Mouse (Mus musculus): ENCODE measurements around the gene Gm572.

Gm572 gene

DNA sequence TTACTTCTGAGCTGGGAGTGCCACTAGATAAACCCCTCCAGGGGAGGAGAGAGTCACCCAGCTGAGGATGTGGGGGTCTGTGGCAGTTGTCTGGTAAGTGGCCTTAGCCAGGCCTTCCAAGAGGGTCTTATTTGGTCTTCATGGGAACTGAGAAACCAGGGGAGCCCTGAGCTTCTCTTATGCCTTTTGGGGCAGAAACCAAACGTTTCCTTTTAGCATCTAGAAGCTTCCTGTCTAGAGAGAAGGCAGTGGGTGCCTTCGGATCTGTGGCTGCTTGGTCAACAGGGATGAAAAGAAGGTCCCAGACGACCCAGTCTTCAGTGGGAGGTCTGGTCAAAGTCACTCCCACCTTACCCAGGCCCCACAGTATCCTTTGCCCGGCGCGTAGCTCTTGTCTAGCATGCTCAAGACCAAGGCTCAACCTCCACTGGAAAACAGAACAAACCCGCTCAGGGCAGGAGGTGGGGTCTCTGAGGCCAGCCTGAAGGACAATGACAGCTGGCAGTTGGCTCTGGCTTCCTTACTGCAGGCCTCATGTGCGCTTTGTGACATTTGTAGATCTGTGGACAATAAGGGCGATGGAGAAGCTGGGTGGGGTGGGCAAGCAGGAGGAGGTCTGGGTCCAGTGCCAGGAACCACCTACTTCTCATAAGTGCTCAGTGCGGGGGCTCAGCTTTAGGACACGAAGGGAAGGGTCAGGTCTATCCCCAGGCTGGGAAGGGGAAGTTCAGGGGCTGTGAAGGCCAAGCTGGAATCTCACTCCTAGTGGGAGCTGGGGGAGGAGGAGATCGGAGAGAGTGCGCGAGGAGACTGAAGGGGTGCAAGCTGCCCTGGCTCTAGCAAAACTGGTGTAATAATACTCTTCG, at the start of gene Gm572:
TSS of gene Gm572 (plus strand) at position 27 of the 866 bp plus-strand sequence.
- DNase-seq (ENCODE audit: low spot score), result no peak

DNA sequence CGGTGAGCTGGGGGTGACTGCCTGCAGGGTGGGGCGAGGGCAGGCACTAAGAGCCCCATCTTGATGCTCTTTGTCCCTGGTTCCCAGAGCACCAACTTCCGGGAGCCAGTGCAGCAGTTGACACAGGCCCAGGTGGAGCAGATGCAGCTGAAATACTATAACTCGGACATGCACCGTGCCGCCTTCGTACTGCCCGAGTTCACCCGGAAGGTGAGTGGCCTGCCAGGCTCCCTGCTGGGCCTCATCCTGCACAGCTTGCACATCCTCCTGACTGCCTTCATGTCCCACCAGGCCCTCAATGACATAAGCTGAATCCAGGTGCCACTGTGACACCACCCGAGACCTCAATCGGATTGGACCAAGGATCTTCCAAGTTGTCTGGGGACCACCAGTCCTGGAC, 49.1 kb upstream of the Gm572 start:
- no peak for DNase-seq (ENCODE audit: low spot score)

DNA sequence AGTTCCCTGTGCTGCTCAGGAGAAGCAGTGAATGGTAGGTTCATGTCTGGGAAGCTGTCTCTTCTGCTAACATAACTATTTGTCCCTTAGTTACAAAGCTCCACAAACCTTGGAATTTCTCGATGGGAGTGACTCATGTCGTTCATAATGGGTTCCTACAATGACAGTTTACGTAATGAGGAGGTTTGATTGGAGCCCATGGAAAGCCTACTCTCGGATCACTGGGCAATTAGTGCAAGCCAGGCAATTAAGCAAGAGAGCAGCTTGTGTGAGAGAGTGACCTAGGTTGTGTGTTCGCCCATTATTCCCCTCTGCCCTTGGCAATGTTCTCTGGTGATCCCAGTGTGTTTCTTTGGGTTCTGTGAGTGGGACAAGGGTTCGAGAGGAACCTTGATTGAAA, 47.2 kb upstream of the Gm572 start:
- DNase-seq (ENCODE audit: low spot score), result no peak

DNA sequence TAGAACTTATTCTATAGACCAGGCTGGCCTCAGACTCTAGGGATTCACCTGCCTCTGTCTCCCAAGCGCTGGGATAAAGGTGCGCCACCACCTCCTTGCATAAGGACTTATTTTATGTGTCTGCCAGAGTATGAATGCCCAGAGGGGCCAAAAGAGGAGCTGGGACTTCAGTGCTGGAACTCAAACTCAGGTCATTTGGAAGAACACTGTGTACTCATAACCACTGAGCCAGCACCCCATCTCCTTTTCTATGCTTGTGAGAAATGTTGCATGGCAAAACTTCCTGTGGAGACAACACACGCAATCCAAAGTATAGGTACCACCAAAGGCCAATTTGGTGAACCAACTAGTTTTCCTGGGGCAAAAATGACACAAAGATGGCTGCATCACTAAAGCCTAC, 46.4 kb upstream of the Gm572 start:
- DNase-seq (ENCODE audit: low spot score), result no peak

DNA sequence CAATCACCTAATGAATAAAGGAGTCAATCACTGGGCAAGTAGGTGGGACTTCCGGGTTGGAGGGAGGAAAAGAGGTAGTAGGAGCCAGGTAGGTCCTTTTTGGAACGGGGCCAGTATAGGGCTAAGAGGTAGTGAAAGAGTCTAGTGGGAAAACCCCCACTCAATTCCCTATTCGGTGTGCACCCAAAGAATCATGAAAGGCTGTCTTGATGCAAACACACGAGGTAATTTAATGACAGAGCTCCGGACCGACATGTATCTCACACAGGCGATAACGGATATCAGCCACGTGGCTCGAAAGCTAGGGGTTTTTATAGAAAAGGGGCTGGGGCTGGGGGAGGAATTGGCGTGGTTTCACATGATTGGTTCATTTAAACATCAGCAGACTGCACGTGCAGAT, 44.3 kb upstream of the Gm572 start:
- DNase-seq (ENCODE audit: low spot score), result no peak

DNA sequence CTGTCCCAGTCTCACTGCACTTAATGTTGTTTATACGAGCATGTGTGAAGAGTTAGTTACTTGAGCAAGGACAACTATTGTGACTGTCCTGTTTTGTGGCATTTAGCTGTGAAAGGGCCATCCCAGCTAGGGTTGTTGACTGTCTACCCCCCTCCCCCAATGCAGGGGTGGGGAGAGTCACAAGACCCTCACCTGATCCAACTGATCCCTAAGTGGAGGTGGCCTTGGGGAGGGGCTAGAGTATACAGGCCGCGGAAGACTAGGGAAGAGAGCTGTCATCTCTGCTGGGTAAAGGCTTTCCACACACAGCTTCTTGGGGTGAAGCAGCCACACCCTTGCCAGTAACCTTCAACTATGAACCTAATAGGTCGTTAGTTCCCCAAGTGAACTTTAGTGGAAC, 42.8 kb upstream of the Gm572 start:
- no peak for DNase-seq (ENCODE audit: low spot score)

DNA sequence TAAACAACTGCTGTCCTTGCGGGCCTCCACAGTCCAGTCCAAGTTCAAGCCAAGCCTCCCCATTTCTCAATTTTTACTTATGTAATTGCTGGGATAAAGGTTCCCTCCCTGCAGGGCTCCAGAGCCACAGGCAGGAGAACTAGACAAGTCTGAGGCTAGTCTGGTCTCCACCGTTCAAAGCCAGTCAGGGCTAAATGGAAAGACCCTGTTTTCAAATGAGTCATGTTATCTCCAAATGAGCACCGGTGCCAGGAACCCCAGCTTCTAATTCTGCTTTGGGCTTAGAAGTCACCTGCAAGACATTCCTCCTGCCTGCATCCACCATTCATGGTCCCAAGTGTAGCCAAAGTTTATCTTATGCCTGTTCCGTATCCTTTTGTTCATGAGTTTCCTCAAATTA, 41.2 kb upstream of the Gm572 start:
- DNase-seq (ENCODE audit: low spot score), result no peak

DNA sequence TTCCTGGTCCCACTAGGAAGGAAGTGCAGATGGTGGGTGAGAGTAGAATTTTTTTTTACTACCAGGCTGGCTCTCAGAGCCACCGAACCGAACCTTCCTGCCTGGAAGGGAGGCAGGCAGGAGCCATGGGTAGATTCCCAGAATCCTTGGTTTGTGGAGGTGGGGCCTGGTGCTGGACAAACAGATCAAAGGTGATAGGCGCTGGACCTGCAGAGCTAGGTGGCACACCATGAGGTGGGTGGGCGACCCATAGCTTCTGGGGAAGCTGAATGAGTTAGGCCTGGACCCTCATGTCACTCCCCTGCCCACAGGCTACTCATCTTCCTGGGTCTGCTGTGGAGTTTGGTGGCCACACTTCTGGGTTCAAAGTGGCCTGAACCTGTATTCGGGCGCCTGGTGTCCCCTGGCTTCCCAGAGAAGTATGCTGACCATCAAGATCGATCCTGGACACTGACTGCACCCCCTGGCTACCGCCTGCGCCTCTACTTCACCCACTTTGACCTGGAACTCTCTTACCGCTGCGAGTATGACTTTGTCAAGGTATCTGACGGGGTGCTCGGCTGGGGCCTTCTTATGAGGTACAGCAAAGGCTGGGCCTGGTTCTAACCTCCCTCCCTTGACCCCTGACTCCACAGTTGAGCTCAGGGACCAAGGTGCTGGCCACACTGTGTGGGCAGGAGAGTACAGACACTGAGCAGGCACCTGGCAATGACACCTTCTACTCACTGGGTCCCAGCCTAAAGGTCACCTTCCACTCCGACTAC, 40.6 kb upstream of the Gm572 start, which contains the start of gene Masp2:
TSS of gene Masp2 (plus strand) at position 198 of the 764 bp plus-strand sequence.
- no peak for DNase-seq (ENCODE audit: low spot score)

DNA sequence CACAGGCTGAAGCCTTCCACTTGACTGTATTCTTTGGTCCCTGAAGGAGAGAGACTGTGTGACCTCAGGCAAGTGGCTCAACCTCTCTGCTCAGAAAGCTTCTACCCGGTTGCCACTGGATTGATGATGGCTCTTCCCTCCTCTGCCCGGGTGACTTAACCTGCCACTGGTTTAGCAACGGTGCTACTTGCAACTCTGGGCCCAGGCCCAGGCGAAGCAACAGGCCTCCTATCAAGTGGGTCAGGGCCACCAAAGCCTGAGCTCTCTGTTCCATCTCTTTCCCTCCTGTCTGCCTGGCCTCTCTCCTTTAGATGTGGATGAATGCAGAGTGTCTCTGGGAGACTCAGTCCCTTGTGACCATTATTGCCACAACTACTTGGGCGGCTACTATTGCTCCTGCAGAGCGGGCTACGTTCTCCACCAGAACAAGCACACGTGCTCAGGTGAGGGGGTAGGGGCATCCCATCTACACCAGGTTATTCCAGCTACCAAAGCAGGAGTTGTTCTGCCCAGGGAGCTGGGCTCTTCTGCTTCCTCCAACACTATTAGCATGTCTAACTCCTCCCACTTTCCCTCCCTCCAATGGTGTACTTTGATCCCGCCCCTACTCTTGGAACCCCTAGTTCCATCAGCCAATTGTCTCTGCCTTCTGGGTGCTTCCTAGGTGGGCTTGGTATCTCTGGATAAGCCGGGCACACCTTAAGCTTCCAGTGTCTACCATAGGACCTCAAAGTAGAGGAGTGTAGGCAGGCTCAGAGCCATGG, 39.6 kb upstream of the Gm572 start:
- no peak for DNase-seq (ENCODE audit: low spot score)

DNA sequence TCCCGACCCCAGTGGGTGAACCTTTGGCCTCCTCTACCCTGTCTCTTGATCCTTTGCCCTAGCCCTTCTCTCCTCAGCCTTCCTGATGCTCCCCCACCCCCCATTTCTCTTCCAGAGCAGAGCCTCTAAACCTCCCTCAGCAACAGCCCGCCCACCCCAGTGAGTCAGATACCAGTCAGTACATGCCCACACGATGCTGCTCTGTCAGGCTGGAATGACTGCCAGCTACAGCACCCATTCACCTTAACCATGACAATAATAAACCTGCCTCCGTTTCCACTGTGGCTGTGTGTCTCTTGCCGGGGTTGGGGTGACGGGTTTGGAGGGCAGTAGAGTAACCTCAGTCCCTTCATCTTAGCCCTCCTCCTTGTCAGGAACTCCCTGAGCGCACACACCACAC, 39.0 kb upstream of the Gm572 start:
- peak; percentile 60 for DNase-seq (ENCODE audit: low spot score)

DNA sequence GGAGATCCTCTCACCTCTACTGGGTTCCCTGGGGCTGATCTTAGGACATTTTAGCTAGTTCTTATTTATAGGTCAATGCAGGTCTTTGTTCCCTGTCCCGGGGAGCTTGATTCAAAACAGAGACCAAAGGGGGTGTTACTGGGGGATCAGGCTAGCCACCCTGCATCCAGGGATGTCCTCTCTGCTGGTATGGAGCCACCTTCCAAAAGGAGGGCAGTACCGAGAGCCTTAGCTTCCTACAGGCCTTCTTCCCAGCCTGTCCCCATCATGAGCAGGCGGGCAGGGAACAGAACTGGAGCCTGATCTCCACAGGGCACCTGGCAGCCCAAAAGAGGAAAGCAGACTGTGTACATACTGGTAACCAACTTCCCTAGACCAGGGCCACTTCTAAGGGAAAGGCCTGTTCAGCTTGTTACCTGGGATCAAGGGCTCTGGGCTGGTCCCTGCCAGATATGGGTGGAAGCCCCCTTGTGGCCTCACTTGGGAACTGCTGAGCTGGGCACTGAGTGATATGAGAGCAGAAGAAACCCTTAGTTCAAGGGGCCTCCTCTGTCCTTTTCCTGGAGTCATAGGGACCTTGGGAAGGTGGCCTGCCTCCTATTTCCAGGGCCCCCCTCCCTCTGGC, 38.5 kb upstream of the Gm572 start:
- DNase-seq (ENCODE audit: low spot score), result peak; percentile 65

DNA sequence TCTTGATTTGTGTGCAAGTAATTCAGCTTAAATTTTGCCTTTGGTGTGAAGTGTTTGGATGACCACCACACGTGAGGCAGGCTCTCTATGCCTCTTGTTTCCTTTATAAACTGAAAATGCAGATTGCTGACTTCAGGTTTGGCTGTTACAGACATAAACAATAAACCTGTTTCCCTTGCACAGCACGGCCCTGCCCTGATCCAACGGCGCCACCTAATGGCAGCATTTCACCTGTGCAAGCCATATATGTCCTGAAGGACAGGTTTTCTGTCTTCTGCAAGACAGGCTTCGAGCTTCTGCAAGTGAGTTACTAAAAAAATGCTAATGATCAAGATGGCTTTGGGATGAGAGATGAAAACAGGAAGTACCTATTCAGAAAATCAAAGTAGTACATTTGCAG, 35.4 kb upstream of the Gm572 start:
- peak; percentile 79 for DNase-seq (ENCODE audit: low spot score)

DNA sequence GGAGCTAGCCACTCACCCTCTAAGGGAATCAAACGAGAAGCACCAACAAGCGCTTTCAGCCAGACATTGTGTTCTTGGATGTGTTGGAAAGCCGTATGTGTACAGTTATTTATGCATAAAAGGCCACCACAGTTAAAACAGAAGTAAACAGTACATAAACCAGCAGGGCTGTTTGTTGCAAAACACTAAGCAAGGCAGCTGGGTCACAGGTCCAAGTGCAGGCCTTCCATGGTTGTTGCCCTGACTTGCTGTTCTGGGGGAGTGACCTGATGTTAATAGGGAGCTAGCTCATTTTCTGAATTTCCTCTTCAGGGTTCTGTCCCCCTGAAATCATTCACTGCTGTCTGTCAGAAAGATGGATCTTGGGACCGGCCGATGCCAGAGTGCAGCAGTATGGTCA, 33.3 kb upstream of the Gm572 start:
- DNase-seq (ENCODE audit: low spot score), result no peak

DNA sequence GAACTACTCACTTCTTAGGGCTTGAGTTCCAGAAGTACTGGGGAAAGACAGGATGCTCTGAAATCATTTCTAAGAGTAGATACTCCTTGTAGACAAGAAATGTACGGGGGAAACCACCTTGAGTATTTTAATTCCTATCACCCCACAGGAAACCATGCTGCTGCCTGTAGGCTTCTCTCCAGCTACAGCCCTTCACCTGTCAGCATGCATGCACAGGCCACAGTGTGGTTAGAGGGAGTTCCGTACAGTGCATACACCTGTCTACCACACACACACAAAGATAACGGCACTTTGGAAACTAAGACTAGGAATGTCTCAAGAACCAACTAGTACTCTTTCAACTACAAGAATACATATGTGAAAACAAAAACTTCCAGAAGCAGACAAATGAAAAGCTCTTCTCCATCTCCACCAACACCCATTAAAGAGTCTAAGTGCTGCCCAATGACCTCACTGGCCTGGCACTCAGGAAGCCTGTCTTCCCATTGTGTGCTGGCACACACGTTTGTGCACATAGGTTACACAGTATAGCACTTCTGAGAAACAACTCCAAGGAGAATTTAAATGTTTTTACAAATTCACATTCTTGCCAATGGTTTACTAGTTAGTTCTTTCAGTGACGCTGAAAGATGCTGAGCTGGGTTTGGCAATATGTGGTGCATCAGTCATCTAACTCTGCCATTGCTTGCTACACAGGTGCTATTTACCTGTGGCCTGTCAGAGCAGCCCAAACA, 32.3 kb upstream of the Gm572 start:
- no peak for DNase-seq (ENCODE audit: low spot score)

DNA sequence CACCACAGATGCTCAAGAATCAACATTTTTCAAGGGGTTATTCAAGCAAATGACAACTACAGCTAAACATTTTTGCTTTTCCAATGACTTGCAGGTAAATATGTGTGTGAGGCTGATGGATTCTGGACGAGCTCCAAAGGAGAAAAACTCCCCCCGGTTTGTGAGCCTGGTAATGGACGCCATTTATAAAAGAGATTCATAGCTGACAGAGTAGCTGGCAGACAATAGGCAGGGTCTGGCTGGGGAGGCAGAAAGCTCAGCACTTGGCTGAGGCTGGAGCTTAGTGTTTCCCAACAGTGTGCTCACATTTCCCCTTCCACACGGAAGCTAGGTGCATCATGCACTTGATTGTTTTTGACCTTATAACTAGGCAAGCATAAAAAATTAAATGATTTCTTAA, 30.6 kb upstream of the Gm572 start:
- DNase-seq (ENCODE audit: low spot score), result no peak

DNA sequence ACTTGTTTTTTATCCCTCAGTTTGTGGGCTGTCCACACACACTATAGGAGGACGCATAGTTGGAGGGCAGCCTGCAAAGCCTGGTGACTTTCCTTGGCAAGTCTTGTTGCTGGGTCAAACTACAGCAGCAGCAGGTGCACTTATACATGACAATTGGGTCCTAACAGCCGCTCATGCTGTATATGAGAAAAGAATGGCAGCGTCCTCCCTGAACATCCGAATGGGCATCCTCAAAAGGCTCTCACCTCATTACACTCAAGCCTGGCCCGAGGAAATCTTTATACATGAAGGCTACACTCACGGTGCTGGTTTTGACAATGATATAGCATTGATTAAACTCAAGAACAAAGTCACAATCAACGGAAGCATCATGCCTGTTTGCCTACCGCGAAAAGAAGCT, 29.4 kb upstream of the Gm572 start:
- no peak for DNase-seq (ENCODE audit: low spot score)

DNA sequence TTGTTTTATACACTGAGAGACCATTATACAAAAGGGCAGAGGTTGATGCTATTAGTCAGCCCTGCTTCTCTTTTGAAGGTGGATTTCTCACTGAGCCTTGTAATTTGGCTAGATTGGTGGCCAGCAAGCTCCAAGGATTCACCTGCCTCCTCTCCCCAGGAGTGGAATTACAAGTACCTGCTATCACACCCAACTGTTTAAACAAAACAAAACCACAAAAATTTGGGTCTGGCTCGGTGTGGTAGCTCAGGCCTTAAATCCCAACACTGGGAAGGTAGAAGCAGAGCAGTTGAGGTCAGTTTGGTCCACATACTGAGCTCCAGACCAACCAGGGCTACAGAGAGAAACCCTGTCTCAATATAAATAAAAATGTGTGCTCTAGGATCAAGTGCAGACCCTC, 23.3 kb upstream of the Gm572 start:
- DNase-seq (ENCODE audit: low spot score), result no peak

DNA sequence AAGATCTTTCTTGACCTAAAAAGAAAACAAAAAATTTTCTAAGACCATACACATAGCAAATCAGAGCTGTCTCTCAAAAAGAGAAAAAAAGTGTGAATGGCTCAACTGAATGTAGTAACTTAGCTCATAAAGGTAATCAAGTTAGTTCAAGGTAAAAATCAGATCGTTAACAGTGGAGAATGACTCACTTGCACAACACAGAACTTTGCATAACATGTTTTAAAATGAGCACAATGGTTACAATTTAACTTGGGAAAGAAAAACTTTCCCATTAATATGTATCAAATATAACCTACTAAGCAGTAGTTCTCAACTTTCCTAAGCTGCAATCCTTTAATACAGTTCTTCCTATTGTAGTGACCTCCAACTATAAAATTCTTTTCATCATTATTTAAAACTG, 22.4 kb upstream of the Gm572 start:
- DNase-seq (ENCODE audit: low spot score), result no peak

DNA sequence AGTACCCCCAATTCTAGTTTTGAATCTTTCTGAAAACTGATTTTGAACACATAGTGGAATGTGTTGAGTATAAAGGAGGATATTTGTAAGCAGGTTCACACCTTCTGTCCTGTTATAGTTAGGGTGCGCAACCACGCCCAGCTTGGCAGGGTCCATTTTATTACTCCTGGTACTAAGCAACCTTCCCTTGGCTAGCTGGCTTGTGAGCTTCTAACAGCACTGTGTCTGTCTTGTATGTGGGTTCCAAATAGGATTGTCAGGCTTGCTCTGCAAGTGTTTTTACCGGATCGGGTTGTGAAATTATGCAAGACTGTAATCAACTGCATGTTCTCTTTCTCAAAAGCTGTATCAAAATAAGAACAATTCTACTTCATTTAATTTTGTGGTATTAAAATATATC, 20.6 kb upstream of the Gm572 start:
- no peak for DNase-seq (ENCODE audit: low spot score)

DNA sequence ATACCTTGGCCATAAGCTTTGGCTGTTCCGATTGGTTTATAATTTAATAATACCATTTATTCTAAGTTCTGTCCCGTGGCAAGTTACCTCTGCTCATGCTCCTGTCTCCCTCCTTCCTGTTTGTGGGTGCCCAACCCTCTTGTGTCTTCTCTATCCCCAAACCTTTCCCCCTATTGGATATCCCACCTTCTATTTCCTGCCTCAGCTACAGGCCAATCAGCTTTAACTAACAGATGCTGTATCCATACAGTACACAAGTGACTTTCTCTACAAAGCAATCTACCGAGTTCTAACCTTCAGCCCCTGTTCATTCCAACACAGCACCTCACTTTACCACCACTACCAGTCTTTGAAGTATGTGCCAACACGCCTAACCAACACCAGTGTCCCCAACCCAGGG, 19.5 kb upstream of the Gm572 start:
- no peak for DNase-seq (ENCODE audit: low spot score)

DNA sequence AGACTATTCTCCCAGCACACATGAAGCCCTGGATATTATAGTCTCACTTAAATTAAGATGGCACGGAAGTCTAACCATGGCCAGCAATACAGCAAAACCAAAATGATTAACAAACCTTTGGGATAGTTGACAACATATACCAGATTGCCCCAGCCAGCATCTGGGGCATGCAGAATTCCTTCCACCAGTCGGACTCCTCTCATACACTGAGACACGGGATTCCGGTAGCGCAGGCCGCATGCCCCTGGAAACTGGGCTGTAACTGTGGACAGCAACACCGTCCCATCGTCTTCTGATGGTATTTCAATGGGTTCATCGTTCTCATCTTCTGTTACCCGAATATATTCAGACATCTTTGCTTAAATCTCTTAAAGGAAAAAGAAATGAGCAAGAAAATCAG, 18.1 kb upstream of the Gm572 start:
- DNase-seq (ENCODE audit: low spot score), result no peak
